ENCODE assay signal across 8 mouse cellular contexts in genomic region chr16:5203200-5203599, GRCm38 (mm10). TPM values are rescaled to one million over a fixed set of nuclear protein-coding genes. Genes with fewer than 3 reads are reported as not detected.
DNase-seq lines count a peak whose midpoint lies in the region; ATAC-seq and TF ChIP-seq lines count a peak whose summit lies in the region.

No protein-coding gene starts in this region.

- H3K4me1 ChIP-seq in cerebellum, adult 2 months (ENCODE audit: control insufficient read depth, insufficient read depth, low read length): no peaks in the 10 kb centered on the region
- peaks cover 12% of the 10 kb centered on the region for H3K4me1 ChIP-seq in embryonic facial prominence, embryonic 15.5 days
- peaks cover 7% of the 10 kb centered on the region for H3K4me1 ChIP-seq in intestine, embryonic 14.5 days (replicated peaks; ENCODE audit: control insufficient read depth, insufficient read depth, low read length)
- peaks cover 5% of the 10 kb centered on the region for H3K4me1 ChIP-seq in lung, embryonic 16.5 days (replicated peaks; ENCODE audit: control insufficient read depth, insufficient read depth, low read length)

- WGBS in cerebellum, adult 2 months: under 1% methylated on average over 36 of the region's 36 CpGs
- WGBS in embryonic facial prominence, embryonic 15.5 days: under 1% methylated on average over 36 of the region's 36 CpGs
- 1% methylated on average over 36 of the region's 36 CpGs for WGBS in intestine, embryonic 14.5 days
- under 1% methylated on average over 36 of the region's 36 CpGs for WGBS in lung, embryonic 16.5 days

- H3K9ac ChIP-seq in embryonic facial prominence, embryonic 15.5 days: peak overlapping the region; percentile 37; the same call in 1 of the 2 replicates
- peak overlapping the region; percentile 58 for H3K9ac ChIP-seq in intestine, embryonic 14.5 days (ENCODE audit: low read length)
- H3K9ac ChIP-seq in lung, embryonic 16.5 days (ENCODE audit: low read length): peak overlapping the region; percentile 71

- peak overlapping the region; percentile 94 for H3K4me2 ChIP-seq in embryonic facial prominence, embryonic 15.5 days (replicated peaks)
- H3K4me2 ChIP-seq in intestine, embryonic 14.5 days (ENCODE audit: low read length): peak overlapping the region; percentile 97
- H3K4me2 ChIP-seq in lung, embryonic 16.5 days (ENCODE audit: low read depth, low read length): peak overlapping the region; percentile 98

- peak overlapping the region; percentile 75 for H3K4me3 ChIP-seq in cerebellum, adult 2 months (replicated peaks; ENCODE audit: insufficient read depth, low read depth, low read length)
- peak overlapping the region; percentile 79 for H3K4me3 ChIP-seq in embryonic facial prominence, embryonic 15.5 days (replicated peaks)
- peak overlapping the region; percentile 86 for H3K4me3 ChIP-seq in intestine, embryonic 14.5 days (ENCODE audit: low read depth, low read length)
- peak overlapping the region; percentile 83 for H3K4me3 ChIP-seq in lung, embryonic 16.5 days (ENCODE audit: low read length)

- H3K9me3 ChIP-seq in embryonic facial prominence, embryonic 15.5 days (replicated peaks): no peaks in the 10 kb centered on the region
- H3K9me3 ChIP-seq in intestine, embryonic 14.5 days (ENCODE audit: control insufficient read depth, low read length): no peaks in the 10 kb centered on the region
- H3K9me3 ChIP-seq in lung, embryonic 16.5 days (ENCODE audit: control insufficient read depth, low read length): no peaks in the 10 kb centered on the region

- no peak overlapping the region for H3K27ac ChIP-seq in cerebellum, adult 2 months (ENCODE audit: insufficient read depth, low read length)
- H3K27ac ChIP-seq in embryonic facial prominence, embryonic 15.5 days (replicated peaks): no peak overlapping the region
- no peak overlapping the region for H3K27ac ChIP-seq in intestine, embryonic 14.5 days (ENCODE audit: low read depth)
- no peak overlapping the region for H3K27ac ChIP-seq in lung, embryonic 16.5 days (ENCODE audit: low read length)

- H3K36me3 ChIP-seq in embryonic facial prominence, embryonic 15.5 days: peaks cover 15% of the 10 kb centered on the region
- peaks cover 8% of the 10 kb centered on the region; the same call in 1 of the 2 replicates for H3K36me3 ChIP-seq in intestine, embryonic 14.5 days (ENCODE audit: control insufficient read depth, insufficient read depth, low read length)
- H3K36me3 ChIP-seq in lung, embryonic 16.5 days (ENCODE audit: control insufficient read depth, insufficient read depth, low read length): no peaks in the 10 kb centered on the region

- no peaks in the 10 kb centered on the region for H3K27me3 ChIP-seq in cerebellum, adult 2 months (ENCODE audit: control insufficient read depth, insufficient read depth, low read length)
- no peaks in the 10 kb centered on the region for H3K27me3 ChIP-seq in embryonic facial prominence, embryonic 15.5 days
- H3K27me3 ChIP-seq in intestine, embryonic 14.5 days (replicated peaks; ENCODE audit: control insufficient read depth, insufficient read depth, low read length): no peaks in the 10 kb centered on the region
- no peaks in the 10 kb centered on the region for H3K27me3 ChIP-seq in lung, embryonic 16.5 days (ENCODE audit: control insufficient read depth, insufficient read depth, low read depth, low read length)

- peak; percentile 33 to 53 for DNase-seq in cerebellum, adult 2 months
- DNase-seq in cerebellum, adult 8-10 months: no peak
- peak; percentile 65 for DNase-seq in intestine, embryonic 14.5 days (ENCODE audit: low spot score)
- DNase-seq in spleen, postnatal 10 days (ENCODE audit: low spot score in 2 of 2): peak; percentile 36 to 47
- no peak for DNase-seq in urinary bladder, postnatal 10 days (ENCODE audit: low spot score)

- no peak for TF ChIP-seq POLR2A in cerebellum, adult 2 months (IDR thresholded peaks at IDR 0.05; ENCODE audit: borderline replicate concordance, insufficient read depth, low read length)

- TF ChIP-seq CTCF in cerebellum, adult 2 months (IDR thresholded peaks at IDR 0.05; ENCODE audit: borderline replicate concordance, insufficient read depth, low read depth, low read length): no peak

- peak; percentile 51 for ATAC-seq in CD4-positive, CD25-positive, alpha-beta regulatory T cell, adult 4 months
- no peak for ATAC-seq in embryonic facial prominence, embryonic 15.5 days (ENCODE audit: insufficient number of reproducible peaks, low FRiP score, low TSS enrichment, low read depth)
- no peak for ATAC-seq in intestine, embryonic 14.5 days (replicated peaks; ENCODE audit: low FRiP score, low TSS enrichment, low read depth)
- peak; percentile 23; the same call in 1 of the 2 replicates for ATAC-seq in lung, embryonic 16.5 days (ENCODE audit: low read depth)

RNA-seq across cellular contexts. Expression of gene Nagpa, which starts 0.6 kb away (rescaled TPM):
- polyA plus RNA-seq in cerebellum, adult 2 months (2012; rRNA removed): 21.1 and 21.3 TPM in 2 replicates
- 10 to 100 TPM; 15.5 to 21.6 TPM for polyA plus RNA-seq in CD4-positive, CD25-positive, alpha-beta regulatory T cell, adult 4 months (2017; shearing (Covaris generic))
- polyA plus RNA-seq in embryonic facial prominence, embryonic 15.5 days (2015; fragmentation: Nextera tagmentation; extraction: Ambion mirVana): 21.1 and 21.7 TPM in 2 replicates
- 18.5 and 20.0 TPM in 2 replicates for polyA plus RNA-seq in intestine, embryonic 14.5 days (2014; fragmentation: Nextera tagmentation; extraction: Ambion mirVana)
- 22.1 and 23.5 TPM in 2 replicates for polyA plus RNA-seq in lung, embryonic 16.5 days (2015; fragmentation: Nextera tagmentation; extraction: Ambion mirVana)

RNA-seq across cellular contexts. Expression of gene AU021092, which starts 18.9 kb away (rescaled TPM):
- 5.5 and 6.1 TPM in 2 replicates for polyA plus RNA-seq in cerebellum, adult 2 months (2012; rRNA removed)
- not detected for polyA plus RNA-seq in CD4-positive, CD25-positive, alpha-beta regulatory T cell, adult 4 months (2017; shearing (Covaris generic))
- 9.0 and 12.0 TPM in 2 replicates for polyA plus RNA-seq in embryonic facial prominence, embryonic 15.5 days (2015; fragmentation: Nextera tagmentation; extraction: Ambion mirVana)
- polyA plus RNA-seq in intestine, embryonic 14.5 days (2014; fragmentation: Nextera tagmentation; extraction: Ambion mirVana): 3.4 and 3.7 TPM in 2 replicates
- 60.9 and 81.8 TPM in 2 replicates for polyA plus RNA-seq in lung, embryonic 16.5 days (2015; fragmentation: Nextera tagmentation; extraction: Ambion mirVana)

RNA-seq across cellular contexts. Expression of gene Alg1, which starts 30.2 kb away (rescaled TPM):
- polyA plus RNA-seq in cerebellum, adult 2 months (2012; rRNA removed): 65.3 and 70.6 TPM in 2 replicates
- polyA plus RNA-seq in CD4-positive, CD25-positive, alpha-beta regulatory T cell, adult 4 months (2017; shearing (Covaris generic)): 10 to 100 TPM; 22.1 to 31.7 TPM
- 36.2 and 38.5 TPM in 2 replicates for polyA plus RNA-seq in embryonic facial prominence, embryonic 15.5 days (2015; fragmentation: Nextera tagmentation; extraction: Ambion mirVana)
- polyA plus RNA-seq in intestine, embryonic 14.5 days (2014; fragmentation: Nextera tagmentation; extraction: Ambion mirVana): 28.7 and 32.1 TPM in 2 replicates
- polyA plus RNA-seq in lung, embryonic 16.5 days (2015; fragmentation: Nextera tagmentation; extraction: Ambion mirVana): 32.7 and 34.1 TPM in 2 replicates

RNA-seq across cellular contexts. Expression of gene Eef2kmt, which starts 52.6 kb away (rescaled TPM):
- polyA plus RNA-seq in cerebellum, adult 2 months (2012; rRNA removed): 9.4 and 12.9 TPM in 2 replicates
- 10 to 100 TPM; 49.3 to 58.5 TPM for polyA plus RNA-seq in CD4-positive, CD25-positive, alpha-beta regulatory T cell, adult 4 months (2017; shearing (Covaris generic))
- polyA plus RNA-seq in embryonic facial prominence, embryonic 15.5 days (2015; fragmentation: Nextera tagmentation; extraction: Ambion mirVana): 26.6 and 33.7 TPM in 2 replicates
- polyA plus RNA-seq in intestine, embryonic 14.5 days (2014; fragmentation: Nextera tagmentation; extraction: Ambion mirVana): 42.1 and 42.8 TPM in 2 replicates
- polyA plus RNA-seq in lung, embryonic 16.5 days (2015; fragmentation: Nextera tagmentation; extraction: Ambion mirVana): 24.8 and 30.5 TPM in 2 replicates

RNA-seq across cellular contexts. Expression of gene Sec14l5, which starts 56.3 kb away (rescaled TPM):
- polyA plus RNA-seq in cerebellum, adult 2 months (2012; rRNA removed): 19.6 and 25.4 TPM in 2 replicates
- not detected for polyA plus RNA-seq in CD4-positive, CD25-positive, alpha-beta regulatory T cell, adult 4 months (2017; shearing (Covaris generic))
- polyA plus RNA-seq in embryonic facial prominence, embryonic 15.5 days (2015; fragmentation: Nextera tagmentation; extraction: Ambion mirVana): 0.35 TPM in 2 replicates
- polyA plus RNA-seq in intestine, embryonic 14.5 days (2014; fragmentation: Nextera tagmentation; extraction: Ambion mirVana): 0.05 and 0.11 TPM in 2 replicates
- polyA plus RNA-seq in lung, embryonic 16.5 days (2015; fragmentation: Nextera tagmentation; extraction: Ambion mirVana): 0.65 and 0.78 TPM in 2 replicates

Comparison
In these comparisons a context has a peak if more than half of its experiments do, and no peak if none do; other contexts are left out.
1. DNase-seq: peak in cerebellum, adult 2 months (2 of 2), intestine, embryonic 14.5 days (single experiment) and spleen, postnatal 10 days (2 of 2); none in cerebellum, adult 8-10 months (single experiment) and urinary bladder, postnatal 10 days (single experiment).
2. ATAC-seq: peak in CD4-positive, CD25-positive, alpha-beta regulatory T cell, adult 4 months (single experiment) and lung, embryonic 16.5 days (single experiment); none in embryonic facial prominence, embryonic 15.5 days (single experiment) and intestine, embryonic 14.5 days (single experiment).
3. Peak in every context shown above with its lines, with median percentiles within 50 percentile points of each other: H3K4me3 ChIP-seq, H3K4me2 ChIP-seq and H3K9ac ChIP-seq.